Mouse (Mus musculus) kidney, embryonic 16.5 days (tissue): ENCODE measurements at regions not wholly inside any gene's neighbourhood (a gene's known extent, or its start where the extent isn't known, plus 50 kb on each side); places are given as distances from the start of the nearest gene placed in this dataset.

Experiments
- ATAC-seq: fragments of 200-750 bp; cut with Nextera tagmentation; 2 replicates; pipeline ENCODE4 v1.8.0; 2017; ENCODE audit warnings: moderate TSS enrichment; ENCODE audit not compliant: low FRiP score, low TSS enrichment
- H3K27ac ChIP-seq: fragments of 300-500 bp; sonication (generic); 2 replicates; pipeline ENCODE4 v1.5.1; 2014; ENCODE audit warnings: low read length
- H3K27me3 ChIP-seq: fragments of 300-500 bp; sonication (generic); 2 replicates; pipeline ENCODE4 v1.6.1; 2014; ENCODE audit warnings: low read length, control low read depth, mixed read lengths; ENCODE audit not compliant: insufficient read depth
- H3K36me3 ChIP-seq: fragments of 300-500 bp; sonication (generic); 2 replicates; pipeline ENCODE4 v1.6.1; 2014; ENCODE audit warnings: low read length, control low read depth, mixed read lengths; ENCODE audit not compliant: insufficient read depth
- H3K4me1 ChIP-seq: fragments of 300-500 bp; sonication (generic); 2 replicates; pipeline ENCODE4 v1.6.1; 2014; ENCODE audit warnings: low read length, control low read depth, mixed read lengths; ENCODE audit not compliant: insufficient read depth
- H3K4me2 ChIP-seq: fragments of 300-500 bp; sonication (generic); replicated peaks from 2 replicates; pipeline ENCODE4 v1.6.1; 2014; ENCODE audit warnings: low read depth, low read length
- H3K4me3 ChIP-seq: fragments of 300-500 bp; sonication (generic); 2 replicates; pipeline ENCODE4 v1.5.1; 2014; ENCODE audit warnings: mild to moderate bottlenecking, low read length
- H3K9ac ChIP-seq: fragments of 300-500 bp; sonication (generic); replicated peaks from 2 replicates; pipeline ENCODE4 v1.6.1; 2014; ENCODE audit warnings: low read length
- H3K9me3 ChIP-seq: fragments of 300-500 bp; sonication (generic); 2 replicates; pipeline ENCODE4 v1.6.1; 2016; ENCODE audit warnings: low read length, control low read depth
- WGBS: fragments of 180-500 bp; shearing (Covaris S2); extraction: QIAGEN DNeasy Blood & Tissue Kit; methylation state at CpG from one replicate; pipeline ENCODE4 v1.1.7; 2014; 5-methylcytosine and 5-hydroxymethylcytosine counted together

- H3K36me3 ChIP-seq = no peaks in the 10 kb centered on the region
- no peak overlapping the region for H3K4me3 ChIP-seq
- 0 out of 2 replicates have a peak, but pooled peaks cover 3% of the 10 kb centered on the region for H3K4me1 ChIP-seq
- no peak overlapping the region for H3K9ac ChIP-seq
- ATAC-seq = peak; percentile 20; the same call in 1 of the 2 replicates
- no peak overlapping the region for H3K27ac ChIP-seq
- H3K9me3 ChIP-seq = no peaks in the 10 kb centered on the region
- no peaks in the 10 kb centered on the region for H3K27me3 ChIP-seq
- H3K4me2 ChIP-seq = no peak overlapping the region
- 67% methylated on average over 5 of the region's 5 CpGs for WGBS
These were observed 227.7 kb upstream of the Vstm2b start for GRCm38 (mm10) chr7:40670401-40670800.

- no peak for ATAC-seq
- H3K9ac ChIP-seq = no peak overlapping the region
- H3K4me2 ChIP-seq = no peak overlapping the region
- H3K36me3 ChIP-seq = no peaks in the 10 kb centered on the region
- H3K27me3 ChIP-seq = no peaks in the 10 kb centered on the region
- no peak overlapping the region for H3K27ac ChIP-seq
- WGBS = 95% methylated on average over 4 of the region's 4 CpGs
- H3K4me1 ChIP-seq = 0 out of 2 replicates have a peak, but pooled peaks cover 3% of the 10 kb centered on the region
- H3K4me3 ChIP-seq = no peak overlapping the region
- H3K9me3 ChIP-seq = no peaks in the 10 kb centered on the region
These were observed 227.1 kb upstream of the Vstm2b start for GRCm38 (mm10) chr7:40671068-40671467.

GRCm38 (mm10) chr7:40672348-40672747, 225.8 kb upstream of the Vstm2b start:
- ATAC-seq = peak; percentile 65
- WGBS = 50% methylated on average over 1 of the region's 1 CpGs
- H3K4me1 ChIP-seq = 0 out of 2 replicates have a peak, but pooled peaks cover 3% of the 10 kb centered on the region
- H3K4me2 ChIP-seq = no peak overlapping the region
- H3K36me3 ChIP-seq = no peaks in the 10 kb centered on the region
- H3K9ac ChIP-seq = no peak overlapping the region
- no peak overlapping the region for H3K27ac ChIP-seq
- no peak overlapping the region for H3K4me3 ChIP-seq
- H3K27me3 ChIP-seq = no peaks in the 10 kb centered on the region
- H3K9me3 ChIP-seq = no peaks in the 10 kb centered on the region

DNA sequence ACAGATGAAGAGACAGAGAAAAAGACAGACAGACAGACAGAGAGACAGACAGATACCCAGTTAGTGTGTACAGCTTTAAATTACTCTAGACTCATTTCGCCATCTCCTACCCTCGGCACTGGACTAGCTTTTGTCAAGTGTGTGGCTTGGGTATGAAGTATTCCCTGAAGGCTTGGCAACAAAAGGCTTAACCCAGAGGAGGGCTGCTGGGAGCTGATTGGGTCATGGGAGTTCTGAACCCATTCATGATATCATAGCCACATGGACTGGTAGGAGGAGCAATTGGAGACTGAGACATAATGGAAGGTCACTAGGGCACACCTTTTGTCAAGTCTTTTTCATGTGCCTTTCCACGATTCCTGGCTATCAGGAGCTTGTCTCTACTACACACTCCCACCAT, 223.7 kb upstream of the Vstm2b start:
- 0 out of 2 replicates have a peak, but pooled peaks cover 6% of the 10 kb centered on the region for H3K4me1 ChIP-seq
- 73% methylated on average over 3 of the region's 3 CpGs for WGBS
- H3K4me2 ChIP-seq = no peak overlapping the region
- no peak overlapping the region for H3K4me3 ChIP-seq
- H3K27me3 ChIP-seq = no peaks in the 10 kb centered on the region
- H3K36me3 ChIP-seq = no peaks in the 10 kb centered on the region
- no peak overlapping the region for H3K9ac ChIP-seq
- ATAC-seq = no peak
- no peaks in the 10 kb centered on the region for H3K9me3 ChIP-seq
- no peak overlapping the region for H3K27ac ChIP-seq

GRCm38 (mm10) chr7:40677601-40678000, 220.5 kb upstream of the Vstm2b start:
- 59% methylated on average over 2 of the region's 2 CpGs for WGBS
- H3K4me2 ChIP-seq = no peak overlapping the region
- ATAC-seq = no peak
- no peaks in the 10 kb centered on the region for H3K36me3 ChIP-seq
- H3K9me3 ChIP-seq = 0 out of 2 replicates have a peak, but pooled peaks cover 3% of the 10 kb centered on the region
- no peaks in the 10 kb centered on the region for H3K27me3 ChIP-seq
- no peak overlapping the region for H3K9ac ChIP-seq
- peaks cover 19% of the 10 kb centered on the region; the same call in 1 of the 2 replicates for H3K4me1 ChIP-seq
- no peak overlapping the region for H3K4me3 ChIP-seq
- 0 out of 2 replicates have a peak overlapping the region, but pooled peaks have one; percentile 25 for H3K27ac ChIP-seq

- no peak overlapping the region for H3K27ac ChIP-seq
- no peak overlapping the region for H3K4me3 ChIP-seq
- peaks cover 18% of the 10 kb centered on the region; the same call in 1 of the 2 replicates for H3K4me1 ChIP-seq
- WGBS = 35% methylated on average over 12 of the region's 12 CpGs
- H3K4me2 ChIP-seq = peak overlapping the region; percentile 21; the same call in 1 of the 2 replicates
- H3K36me3 ChIP-seq = no peaks in the 10 kb centered on the region
- H3K9ac ChIP-seq = no peak overlapping the region
- H3K9me3 ChIP-seq = 0 out of 2 replicates have a peak, but pooled peaks cover 3% of the 10 kb centered on the region
- peak; percentile 16; the same call in 1 of the 2 replicates for ATAC-seq
- H3K27me3 ChIP-seq = no peaks in the 10 kb centered on the region
These were observed 217.6 kb upstream of the Vstm2b start for GRCm38 (mm10) chr7:40680567-40680966.

GRCm38 (mm10) chr7:40680993-40681392, 217.1 kb upstream of the Vstm2b start:
- Histone ChIP-seq H3K36me3 (no peaks in the 10 kb centered on the region), H3K9ac (no peak overlapping the region), H3K4me1 (peaks cover 18% of the 10 kb centered on the region; the same call in 1 of the 2 replicates), H3K4me3 (no peak overlapping the region), H3K27me3 (no peaks in the 10 kb centered on the region), H3K27ac (no peak overlapping the region), H3K9me3 (0 out of 2 replicates have a peak, but pooled peaks cover 3% of the 10 kb centered on the region), H3K4me2 (no peak overlapping the region)
- ATAC-seq = no peak
- WGBS = 56% methylated on average over 6 of the region's 6 CpGs

- H3K36me3 ChIP-seq = no peaks in the 10 kb centered on the region
- no peak overlapping the region for H3K4me2 ChIP-seq
- 41% methylated on average over 1 of the region's 1 CpGs for WGBS
- ATAC-seq = peak; percentile 58
- no peak overlapping the region for H3K4me3 ChIP-seq
- peaks cover 16% of the 10 kb centered on the region; the same call in 1 of the 2 replicates for H3K4me1 ChIP-seq
- no peaks in the 10 kb centered on the region for H3K27me3 ChIP-seq
- H3K27ac ChIP-seq = peak overlapping the region; percentile 59; the same call in 1 of the 2 replicates
- 0 out of 2 replicates have a peak, but pooled peaks cover 3% of the 10 kb centered on the region for H3K9me3 ChIP-seq
- H3K9ac ChIP-seq = no peak overlapping the region
These were observed 215.0 kb upstream of the Vstm2b start for GRCm38 (mm10) chr7:40683176-40683575.

GRCm38 (mm10) chr7:40683641-40684040, 214.5 kb upstream of the Vstm2b start:
- H3K4me1 ChIP-seq = peaks cover 16% of the 10 kb centered on the region; the same call in 1 of the 2 replicates
- 38% methylated on average over 3 of the region's 3 CpGs for WGBS
- H3K4me3 ChIP-seq = no peak overlapping the region
- H3K36me3 ChIP-seq = no peaks in the 10 kb centered on the region
- peak; percentile 16; the same call in 1 of the 2 replicates for ATAC-seq
- H3K27ac ChIP-seq = no peak overlapping the region
- no peak overlapping the region for H3K9ac ChIP-seq
- H3K9me3 ChIP-seq = 0 out of 2 replicates have a peak, but pooled peaks cover 3% of the 10 kb centered on the region
- H3K4me2 ChIP-seq = no peak overlapping the region
- no peaks in the 10 kb centered on the region for H3K27me3 ChIP-seq

DNA sequence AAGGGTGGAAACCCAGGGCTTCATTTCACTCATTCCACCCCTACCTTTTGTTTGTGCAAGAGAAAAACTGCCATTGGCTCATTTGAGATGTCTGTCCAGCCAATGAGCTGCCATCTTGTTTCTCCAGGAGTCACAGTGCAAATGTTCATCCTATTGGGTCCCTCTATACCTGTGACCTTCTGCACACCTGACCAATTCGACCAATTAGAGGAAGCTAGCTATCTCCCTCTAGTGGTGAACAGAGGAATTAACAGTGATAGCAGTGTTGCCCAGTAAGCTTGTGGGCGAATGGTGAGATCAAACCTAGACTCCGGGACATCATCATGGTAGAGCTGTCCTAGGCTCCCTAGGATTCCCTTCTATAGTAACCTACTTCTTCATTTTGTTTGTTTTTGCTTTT, 211.1 kb upstream of the Vstm2b start:
- 84% methylated on average over 3 of the region's 3 CpGs for WGBS

More for the DNA sequence above, 211.1 kb upstream of the Vstm2b start:
- Histone ChIP-seq H3K4me2 (no peak overlapping the region), H3K27ac (no peak overlapping the region), H3K4me3 (no peak overlapping the region), H3K9ac (no peak overlapping the region), H3K36me3 (no peaks in the 10 kb centered on the region), H3K9me3 (no peaks in the 10 kb centered on the region), H3K4me1 (no peaks in the 10 kb centered on the region), H3K27me3 (no peaks in the 10 kb centered on the region)
- ATAC-seq = no peak
